Mouse (Mus musculus) cerebral cortex, adult 2 months (tissue): ENCODE measurements around the gene Pck1.

Experiments
- WGBS: fragments of 180-500 bp; shearing (Covaris S2); methylation state at CpG from one replicate; pipeline ENCODE4 v1.1.7; 2018; 5-methylcytosine and 5-hydroxymethylcytosine counted together

The Pck1 gene

DNA sequence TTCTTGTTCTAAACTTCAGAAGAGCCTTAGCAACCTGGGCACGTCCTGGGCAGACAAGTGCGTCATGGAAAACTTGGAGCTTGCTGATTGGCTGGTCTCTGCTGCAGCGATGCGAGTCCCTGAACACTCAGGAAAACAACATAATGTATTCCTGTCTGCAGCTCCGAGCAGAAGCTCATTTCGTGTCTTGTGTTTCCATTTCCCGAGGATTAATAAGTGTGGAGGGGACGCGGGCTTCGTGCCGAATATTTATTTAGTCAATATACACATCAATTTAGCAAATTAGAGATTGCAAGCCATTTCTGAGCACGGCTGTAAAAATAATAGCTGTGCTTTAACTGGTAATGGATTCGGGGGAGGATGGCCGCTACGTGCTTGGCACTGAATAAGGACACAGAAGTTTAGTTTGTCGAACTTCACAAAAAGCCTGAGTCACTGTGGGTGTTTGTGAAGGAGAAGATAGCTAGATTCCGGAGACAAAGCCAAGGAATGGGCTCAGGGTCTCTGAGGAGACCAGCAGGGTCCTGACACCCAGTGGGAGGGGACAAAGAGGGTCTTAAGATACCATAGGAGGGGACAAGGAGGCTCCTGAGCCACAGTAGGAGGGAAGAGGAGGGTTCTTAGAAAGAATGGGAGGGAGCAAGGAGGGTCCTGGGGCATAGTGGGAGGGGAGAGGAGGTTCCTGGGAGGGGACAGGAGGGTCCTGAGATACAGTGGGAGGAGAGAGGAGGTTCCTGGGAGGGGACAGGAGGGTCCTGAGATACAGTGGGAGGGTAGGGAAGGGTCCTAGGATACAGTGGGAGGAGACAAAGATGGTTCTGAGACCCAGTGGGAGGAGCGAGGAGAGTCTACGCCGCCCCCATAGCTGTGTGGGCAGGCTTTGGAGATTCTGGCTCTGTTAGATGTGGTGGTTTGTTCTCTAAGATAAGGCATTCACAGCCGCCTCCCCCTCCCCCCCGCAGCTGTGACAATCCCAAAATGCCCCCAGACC is 21.0 kb downstream of the Pck1 start:
- WGBS, result 5% methylated on average over 20 of the region's 22 CpGs

DNA sequence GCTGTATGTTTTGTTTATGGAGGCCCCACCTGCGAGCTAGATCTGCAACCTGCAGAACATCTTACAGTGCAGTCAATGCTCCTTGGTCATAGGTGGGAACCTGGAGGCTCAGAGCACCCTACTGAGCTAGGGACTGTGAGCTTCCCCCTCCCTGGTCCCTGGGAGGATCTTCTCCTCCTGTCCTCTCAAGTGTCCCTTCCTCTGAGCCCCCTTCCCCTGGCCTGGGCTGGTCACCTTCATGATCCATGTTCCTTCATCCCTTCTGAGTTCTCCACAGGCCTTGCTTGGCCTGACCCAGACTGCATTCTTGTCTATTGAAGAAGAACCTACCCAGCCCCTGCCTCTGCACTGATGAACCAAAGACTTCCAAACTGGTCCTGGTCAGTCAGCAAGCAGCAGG is 21.7 kb downstream of the Pck1 start:
- WGBS, result 50% methylated on average over 1 of the region's 1 CpGs

DNA sequence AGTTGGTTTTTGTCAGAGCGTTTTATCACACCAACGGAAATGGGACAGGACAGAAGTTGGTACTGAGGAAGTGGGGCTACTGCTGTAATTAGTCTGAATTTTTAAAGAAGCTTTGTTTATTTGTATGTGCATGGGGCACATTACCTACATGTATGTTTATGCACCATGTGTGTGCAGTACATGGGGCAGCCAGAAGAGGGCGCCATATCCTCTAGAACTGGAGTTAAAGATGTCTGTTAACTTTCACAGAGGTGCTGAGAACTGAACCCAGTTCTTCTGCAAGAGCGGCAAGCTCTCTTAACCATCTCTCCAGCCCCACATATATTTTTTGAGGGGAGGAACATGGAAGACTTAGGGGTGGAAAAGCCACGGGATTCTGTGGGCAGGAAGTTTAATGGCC is 22.9 kb downstream of the Pck1 start:
- WGBS, result 92% methylated on average over 5 of the region's 5 CpGs

DNA sequence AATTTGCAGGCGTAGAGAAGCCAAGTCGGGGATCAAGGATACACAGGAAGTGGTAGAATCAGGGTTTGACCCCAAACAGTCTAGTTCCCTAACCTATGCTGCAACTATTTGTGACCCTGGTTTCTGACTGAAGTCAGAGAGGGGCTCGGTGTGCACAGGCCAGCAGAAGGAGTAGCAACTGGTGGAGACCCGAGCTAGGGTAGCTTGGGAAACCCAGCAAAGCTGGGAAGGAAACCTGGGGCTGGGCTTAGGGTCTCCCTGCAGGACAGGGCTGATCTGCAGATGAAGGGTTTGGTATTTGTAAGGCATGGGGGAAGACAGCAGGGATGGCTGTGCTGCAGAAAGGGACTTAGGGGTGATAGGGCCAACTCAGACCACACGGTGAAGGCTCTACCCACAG is 24.6 kb downstream of the Pck1 start:
- 85% methylated on average over 5 of the region's 5 CpGs for WGBS

DNA sequence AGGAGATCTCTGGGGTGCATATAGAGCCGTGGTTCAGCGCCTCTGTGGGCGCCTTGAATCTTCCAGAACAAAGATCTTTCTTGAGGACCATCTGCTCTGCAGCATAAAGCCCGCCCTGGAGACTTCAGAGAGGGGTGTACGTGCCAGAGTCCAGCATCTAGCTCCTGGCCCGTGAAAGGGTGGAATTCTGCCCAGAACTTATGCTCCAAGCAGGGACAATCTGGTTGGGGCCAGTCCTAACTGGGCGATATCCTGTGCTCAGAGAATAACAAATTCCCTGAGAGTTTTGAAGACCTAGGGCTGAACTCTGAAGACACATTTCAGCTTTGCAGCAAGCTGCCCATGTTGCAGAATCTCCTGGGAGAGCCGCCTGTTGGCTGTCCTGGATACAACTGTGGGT is 25.1 kb downstream of the Pck1 start:
- WGBS, result 66% methylated on average over 8 of the region's 8 CpGs

DNA sequence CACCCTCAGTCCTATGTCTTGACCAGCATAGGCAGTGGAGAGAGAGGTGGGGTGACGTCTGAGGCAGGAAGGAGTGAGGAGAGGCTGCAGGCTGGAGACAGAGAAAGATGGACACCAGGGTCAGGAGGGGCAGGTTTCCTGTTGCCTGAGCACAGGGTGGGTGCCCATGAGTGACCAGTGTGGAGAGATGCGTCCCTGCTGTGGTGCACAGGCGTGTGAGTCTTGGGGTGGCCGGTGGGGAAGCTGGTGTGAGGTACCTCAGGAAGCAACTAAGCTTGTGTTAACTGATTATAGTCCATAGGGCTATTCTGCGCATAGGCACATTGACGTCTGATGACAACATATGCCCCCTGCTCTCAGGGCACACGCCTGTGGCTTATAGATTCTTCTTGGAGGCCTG is 26.2 kb downstream of the Pck1 start:
- WGBS, result 92% methylated on average over 7 of the region's 7 CpGs

DNA sequence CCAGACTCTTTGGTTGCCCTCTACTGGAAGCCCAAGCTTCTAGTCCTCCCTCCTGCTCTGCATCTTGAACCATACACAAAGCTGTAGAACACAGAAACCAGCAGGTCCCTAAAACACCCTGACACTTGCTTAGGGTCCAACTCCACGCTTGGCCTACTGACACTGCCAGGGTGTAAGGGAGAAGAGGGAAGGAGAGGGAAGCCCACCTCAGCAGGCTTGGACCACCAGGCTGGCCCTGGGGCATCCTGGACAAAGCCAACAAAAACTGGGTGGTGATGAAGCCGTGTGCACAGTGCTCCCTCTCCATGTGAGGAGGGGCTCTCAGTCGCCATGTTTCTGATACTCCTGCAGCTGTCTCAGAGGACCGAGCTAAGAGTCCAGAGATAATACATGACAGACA is 27.2 kb downstream of the Pck1 start:
- 91% methylated on average over 4 of the region's 4 CpGs for WGBS

DNA sequence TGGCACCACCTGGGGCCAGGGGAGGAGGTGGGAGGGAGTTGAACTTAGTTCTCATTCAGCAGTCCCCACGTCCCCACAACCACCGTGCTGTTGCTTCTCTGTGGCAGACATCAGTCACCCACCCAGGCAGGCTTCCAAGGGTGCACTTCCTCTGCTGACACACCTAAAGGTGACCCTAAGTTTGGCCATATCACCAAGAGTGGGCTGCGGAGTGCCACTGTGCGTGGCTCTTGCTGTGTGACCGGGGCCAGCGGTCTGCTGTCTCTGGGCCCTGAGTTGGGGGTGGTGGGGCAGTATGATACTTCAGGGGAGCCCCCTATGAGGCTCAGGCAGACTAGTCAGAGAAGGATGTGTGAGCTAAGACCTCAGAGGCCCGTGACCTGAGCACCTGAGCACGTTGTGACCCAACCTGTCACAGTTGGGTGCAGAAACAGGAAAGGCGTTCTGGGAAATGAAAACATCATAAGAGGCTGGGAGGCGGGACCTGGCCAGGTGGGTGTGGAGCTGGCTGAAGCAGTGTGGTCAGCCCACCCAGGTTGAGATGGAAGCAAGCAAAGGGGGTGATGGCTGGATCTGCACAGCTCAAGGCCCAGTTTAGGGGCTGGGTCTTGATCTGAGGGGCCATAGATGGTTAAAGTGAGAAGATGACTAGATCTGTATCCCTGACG is 28.0 kb downstream of the Pck1 start:
- WGBS, result 84% methylated on average over 11 of the region's 11 CpGs

DNA sequence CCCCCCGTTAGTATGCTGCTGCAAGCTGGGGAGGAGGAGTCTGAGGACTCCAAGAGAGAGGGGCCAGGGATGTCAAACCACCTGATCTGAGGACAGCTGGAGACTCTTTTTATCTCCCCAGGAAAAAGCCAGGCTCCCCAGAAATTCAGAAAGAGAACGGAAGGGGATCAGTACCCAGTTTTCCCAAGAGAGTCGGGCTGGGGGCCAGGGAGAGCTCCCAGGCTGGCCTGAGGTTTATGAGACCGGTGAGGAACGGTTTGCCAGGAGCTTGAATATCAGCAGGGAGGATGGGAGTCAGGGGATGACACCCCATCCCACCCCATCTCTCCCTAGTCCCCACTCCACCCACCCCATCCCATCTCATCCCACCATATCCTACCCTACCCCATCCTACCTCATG is 28.6 kb downstream of the Pck1 start:
- 72% methylated on average over 5 of the region's 5 CpGs for WGBS

DNA sequence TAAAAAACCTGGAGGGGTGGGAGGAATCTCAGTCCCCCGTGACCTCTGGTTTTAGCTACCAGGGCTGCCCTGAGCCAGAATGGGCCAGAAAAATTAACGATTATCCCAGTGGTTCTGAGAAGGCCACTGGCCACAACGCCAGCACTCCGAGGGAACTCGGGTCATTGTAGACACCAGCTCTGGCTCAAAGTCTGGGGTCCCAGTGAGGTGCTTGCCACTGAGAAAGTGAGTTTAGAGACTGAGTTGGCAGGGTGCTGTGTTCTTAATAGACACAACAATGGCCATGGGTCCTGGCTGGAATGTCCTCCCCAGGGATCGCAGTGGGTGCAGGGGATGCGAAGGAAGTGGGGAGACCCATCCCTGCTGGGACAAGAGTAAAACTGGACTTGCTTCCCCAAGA is 29.1 kb downstream of the Pck1 start:
- 87% methylated on average over 7 of the region's 7 CpGs for WGBS

DNA sequence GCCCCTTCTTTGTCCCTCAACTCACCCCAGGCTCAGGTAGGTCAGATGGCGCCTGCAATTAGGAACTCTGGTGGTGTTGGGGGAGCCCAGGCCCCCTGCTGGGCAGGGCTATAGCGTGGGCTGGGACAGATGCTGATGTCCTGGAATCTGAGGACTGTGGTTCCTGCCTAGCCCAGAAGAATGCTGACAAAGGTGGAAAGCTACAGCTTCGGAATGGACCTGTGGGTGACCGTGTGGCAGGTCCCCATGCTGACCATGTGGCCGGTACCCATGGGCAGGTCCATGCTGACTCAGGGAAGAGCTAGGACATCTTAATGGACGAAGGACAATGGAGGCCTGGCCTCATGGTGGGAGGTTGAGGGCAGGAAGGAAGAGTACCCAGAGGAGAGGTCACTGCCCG is 29.9 kb downstream of the Pck1 start:
- WGBS, result 83% methylated on average over 7 of the region's 7 CpGs

DNA sequence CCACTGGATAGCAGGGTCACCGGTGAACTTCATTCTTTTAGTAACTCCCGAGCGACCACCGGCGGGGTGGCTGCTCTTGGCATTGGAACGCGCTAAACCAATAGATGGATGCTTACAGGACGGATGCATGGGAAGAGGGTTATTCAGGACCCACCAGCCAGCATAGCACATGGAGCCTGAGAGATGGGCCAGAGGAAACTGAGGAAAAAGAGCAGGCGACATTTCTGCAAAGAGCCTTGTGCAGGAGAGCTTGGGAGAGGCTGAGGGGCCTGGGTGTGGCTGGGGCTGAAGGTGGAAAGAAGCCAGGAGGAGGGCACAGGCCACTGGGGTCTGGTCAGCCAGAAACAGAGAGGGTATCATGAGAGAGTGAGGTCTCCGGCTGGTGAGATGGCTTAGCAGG is 30.5 kb downstream of the Pck1 start:
- WGBS, result 92% methylated on average over 10 of the region's 10 CpGs

DNA sequence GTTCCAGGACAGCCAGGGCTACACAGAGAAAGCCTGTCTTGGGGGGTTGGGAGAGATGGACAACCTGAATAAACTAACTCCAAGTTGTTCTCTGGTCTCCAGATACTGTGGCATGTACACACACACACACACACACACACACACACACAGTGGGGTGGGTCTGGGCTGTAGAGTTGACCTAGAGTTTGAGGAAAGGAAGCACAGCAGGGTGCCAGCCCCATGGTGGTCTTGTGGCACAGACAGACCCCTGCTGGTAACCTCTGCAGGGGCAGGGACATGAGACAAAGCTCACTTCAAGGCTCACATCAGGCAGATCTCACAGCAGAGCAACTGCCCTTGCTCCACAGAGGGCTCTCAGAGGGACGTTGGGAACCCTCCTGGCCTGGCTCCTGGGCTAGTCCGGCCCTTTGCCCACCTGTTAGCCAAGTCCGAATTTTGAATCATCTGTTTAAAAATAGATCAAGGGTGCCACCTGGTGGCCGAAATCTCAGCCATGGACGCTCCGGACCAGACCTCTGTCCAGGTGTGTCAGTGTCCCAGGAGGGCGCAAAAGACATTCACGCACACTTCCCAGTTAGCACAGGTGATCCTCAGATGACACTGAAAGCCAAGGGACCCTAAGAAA is 31.1 kb downstream of the Pck1 start:
- 6% methylated on average over 8 of the region's 8 CpGs for WGBS

DNA sequence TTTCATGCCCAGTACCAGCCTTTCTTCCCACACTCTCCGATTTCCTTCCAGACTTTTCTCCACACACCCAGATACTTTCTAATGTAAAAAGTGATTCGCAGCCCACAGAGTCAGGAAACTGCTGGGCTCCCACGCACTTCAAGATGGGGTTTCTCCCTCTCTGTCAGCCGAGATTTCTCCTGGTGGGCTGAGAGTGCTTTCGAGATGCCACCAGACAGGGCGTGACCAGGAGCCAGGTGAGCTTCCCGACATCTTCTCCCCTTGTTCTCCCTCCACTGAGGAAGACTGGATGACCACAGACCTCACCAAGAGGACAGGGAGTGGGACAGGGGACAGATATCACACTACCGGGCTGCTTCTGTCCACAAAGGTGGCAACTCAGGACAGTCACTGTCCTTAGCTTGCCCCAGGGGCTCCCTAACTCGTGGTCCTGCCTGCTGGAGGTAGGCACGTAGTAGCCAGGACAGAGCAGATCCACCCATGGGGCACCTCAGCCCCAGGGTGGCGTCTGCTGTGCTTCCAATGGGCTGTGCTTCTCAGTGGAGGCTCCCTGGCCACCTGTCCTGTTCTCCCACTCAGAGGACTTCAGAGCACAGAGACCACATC is 31.7 kb downstream of the Pck1 start:
- WGBS, result 49% methylated on average over 11 of the region's 11 CpGs

DNA sequence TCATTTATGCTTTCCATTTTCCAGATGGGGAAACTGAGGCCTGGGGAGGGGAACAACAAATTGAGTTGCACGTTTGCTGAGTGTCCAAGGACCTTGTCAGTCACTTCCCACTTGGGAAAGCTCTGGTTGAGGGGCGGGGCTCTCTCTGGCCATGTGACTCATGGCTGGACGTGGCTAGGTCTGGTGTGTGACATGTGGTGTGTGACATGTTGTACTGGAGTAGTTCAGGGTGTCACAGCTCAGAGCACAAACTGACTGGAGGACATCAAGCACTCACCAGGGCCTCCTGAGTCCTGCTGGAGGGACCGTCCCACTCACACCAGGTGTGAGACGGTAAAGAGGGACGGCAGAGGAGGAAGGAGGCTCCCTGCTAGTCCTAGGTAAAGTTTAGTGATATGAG is 32.4 kb downstream of the Pck1 start:
- WGBS, result 70% methylated on average over 6 of the region's 6 CpGs

DNA sequence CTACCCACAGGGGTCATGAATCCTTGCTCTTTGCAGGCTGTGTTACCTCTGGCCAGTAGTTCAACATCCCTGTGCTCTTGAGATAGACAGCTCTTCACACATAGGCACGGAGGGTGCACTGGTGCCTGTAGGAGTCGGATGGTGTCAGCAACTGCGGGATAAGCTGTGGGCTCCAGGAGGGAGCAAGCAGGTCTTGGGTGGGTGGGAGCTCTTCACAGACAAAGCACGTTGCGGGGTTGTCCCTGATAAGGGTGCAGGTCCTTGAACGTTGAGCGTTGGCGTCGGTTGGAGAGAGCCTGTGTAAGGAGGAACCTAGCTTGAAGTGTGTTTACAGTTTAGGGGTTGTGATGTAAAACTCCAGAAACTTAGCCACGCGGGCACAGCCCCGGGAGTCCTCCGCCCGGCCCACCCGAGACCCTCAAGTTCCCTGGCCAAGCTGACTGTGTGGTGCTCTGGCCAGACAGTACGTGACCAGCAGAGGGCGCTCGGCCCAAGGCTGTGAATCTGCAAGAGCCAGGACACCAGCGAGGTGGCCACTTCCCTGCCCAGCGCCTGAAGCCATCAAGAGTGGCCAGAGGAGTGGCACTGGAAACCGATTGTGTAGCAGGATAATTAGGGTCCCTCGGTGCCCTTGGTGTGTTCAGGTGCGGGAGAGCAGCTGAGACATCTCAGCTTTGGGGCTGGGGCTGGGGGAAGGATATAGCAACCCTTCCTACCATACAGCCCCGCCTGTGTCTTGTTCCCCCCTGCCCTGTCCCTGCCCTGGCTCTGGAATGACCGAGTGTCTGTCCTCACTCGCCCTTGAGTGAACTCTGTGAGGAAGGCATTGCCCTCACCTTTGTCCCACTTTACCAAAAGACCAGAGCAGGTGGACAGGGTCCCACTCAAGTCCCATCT is 33.4 kb downstream of the Pck1 start:
- 30% methylated on average over 26 of the region's 26 CpGs for WGBS

DNA sequence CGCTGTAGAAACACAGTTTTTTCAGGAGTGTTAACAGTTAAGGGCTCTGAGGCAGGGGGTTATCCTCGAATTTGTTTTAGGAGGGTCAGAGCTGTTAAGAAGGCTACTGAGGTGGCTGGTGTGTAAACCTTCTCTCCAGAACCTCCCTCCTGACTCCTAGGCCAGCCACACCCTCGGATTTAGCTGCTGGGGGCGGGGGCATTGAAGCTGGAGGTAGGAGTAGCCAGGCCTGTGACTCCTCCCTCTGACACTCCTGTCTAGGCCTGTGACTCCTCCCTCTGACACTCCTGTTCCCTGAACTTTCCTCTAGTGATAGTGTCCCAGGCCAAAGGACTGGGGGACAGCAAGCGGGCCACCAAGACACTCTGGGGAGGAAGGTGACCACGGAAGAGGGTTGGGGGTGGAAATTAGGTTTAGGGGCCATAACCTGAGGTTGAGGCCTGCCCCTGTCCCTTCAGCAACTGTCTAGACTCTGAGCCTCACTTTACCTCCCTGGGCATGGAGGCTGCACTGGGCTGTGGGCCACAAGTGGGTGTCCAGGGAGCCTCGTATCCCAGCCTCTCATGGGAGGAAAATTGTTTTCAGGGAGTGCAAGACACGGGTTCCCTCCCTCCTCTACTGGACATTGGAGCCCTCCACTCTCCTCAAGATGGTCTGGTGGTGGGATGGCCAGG is 34.5 kb downstream of the Pck1 start:
- WGBS, result 66% methylated on average over 8 of the region's 8 CpGs

DNA sequence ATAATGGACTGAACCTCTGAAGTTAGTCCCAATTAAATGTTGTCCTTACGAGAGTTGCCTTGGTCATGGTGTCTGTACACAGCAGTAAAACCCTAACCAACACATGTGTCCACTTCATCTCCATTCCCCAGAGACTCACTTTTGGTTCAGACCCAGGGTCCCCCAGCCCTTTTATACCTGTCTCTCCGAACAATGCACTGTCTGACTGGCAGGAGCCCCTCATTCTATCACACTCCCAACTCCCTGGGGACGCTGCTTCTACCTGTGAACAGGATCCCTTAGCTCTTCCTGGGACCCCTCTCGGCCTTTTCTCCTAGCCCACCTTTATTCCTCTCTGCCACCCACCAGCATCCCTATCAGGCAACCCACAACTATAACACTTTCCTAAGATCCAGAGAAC is 41.9 kb downstream of the Pck1 start:
- 89% methylated on average over 4 of the region's 4 CpGs for WGBS

DNA sequence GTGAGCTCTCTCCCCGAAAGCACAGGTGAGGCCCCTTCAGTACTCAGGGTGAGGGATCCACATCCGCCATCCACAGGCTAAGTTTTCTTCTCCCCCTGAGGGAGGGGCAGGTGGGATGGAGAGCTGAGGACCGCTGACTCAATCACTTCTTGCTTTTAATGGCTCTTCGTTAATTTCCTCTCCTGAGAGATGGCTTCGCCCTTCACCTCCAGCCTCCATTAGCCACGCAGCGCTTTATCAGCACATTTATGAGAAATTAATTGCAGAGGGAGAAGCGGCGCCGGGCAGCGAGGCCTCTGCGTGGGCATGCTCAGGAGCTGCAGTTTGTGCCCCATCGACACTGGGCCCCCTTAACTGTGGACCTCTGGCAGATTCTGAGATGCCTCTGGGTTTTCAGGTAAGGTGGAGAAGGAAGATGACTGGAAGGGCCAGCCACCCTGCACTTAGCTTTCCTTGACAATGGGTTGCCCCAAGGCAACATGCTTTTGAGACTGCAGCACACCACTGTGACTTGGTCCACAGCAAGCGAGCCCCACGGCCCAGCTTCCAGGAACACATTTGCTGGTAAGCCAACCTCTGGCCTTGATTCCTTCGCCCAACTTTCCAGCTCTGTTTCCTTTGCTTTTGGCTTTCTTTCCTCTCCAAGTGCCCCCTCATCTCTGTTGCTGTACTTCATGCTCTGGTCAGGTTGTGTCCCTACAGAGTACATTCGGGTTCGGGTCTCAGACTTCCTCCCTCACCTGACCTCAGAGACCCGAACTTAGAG is 50.3 kb downstream of the Pck1 start:
- WGBS, result 91% methylated on average over 19 of the region's 19 CpGs

DNA sequence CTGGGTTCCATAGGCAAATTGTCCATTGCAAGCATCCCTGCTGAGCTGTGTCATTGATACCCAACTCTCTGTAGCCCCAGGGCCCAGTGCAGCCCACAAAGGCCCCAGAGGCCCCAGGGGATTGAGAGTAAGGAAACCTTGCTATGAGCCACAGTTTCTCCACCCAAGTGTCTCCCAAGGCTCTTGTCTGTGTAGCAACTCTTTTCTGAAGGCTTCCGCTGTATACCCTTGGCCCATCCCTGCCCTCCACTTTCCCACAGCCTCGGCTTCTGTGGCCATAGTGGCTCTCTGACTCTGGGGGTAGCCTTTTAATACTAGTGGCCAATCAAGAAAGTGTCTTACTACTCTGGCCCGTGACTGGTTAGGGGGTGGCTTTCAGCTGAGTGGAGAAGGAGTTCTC is 50.9 kb downstream of the Pck1 start:
- 93% methylated on average over 3 of the region's 3 CpGs for WGBS
